In genomic region chr1:134680617-134681016, GRCm38 (mm10) we compare ENCODE assay signal across 17 mouse cellular contexts. TPM values are rescaled to one million over a fixed set of nuclear protein-coding genes. Genes with fewer than 3 reads are reported as not detected.
DNase-seq lines count a peak whose midpoint lies in the region; ATAC-seq and TF ChIP-seq lines count a peak whose summit lies in the region.
"Had no signal": no experiment of that assay in that cellular context is flagged by ENCODE, and none has a peak within 500 bp of the region (broad histone marks: within the 10 kb centered on the region; RNA-seq: fewer than 3 reads in every experiment).

No protein-coding gene starts in this region.

- no peak overlapping the region for H3K27ac ChIP-seq in lung, embryonic 14.5 days (ENCODE audit: low read depth)
- H3K27ac ChIP-seq in ES-Bruce4 (ENCODE audit: insufficient read depth, low read length) = no peak overlapping the region
- H3K27ac ChIP-seq: intestine, embryonic 15.5 days; stomach, embryonic 15.5 days had no signal

- peak; percentile 32 to 36 for DNase-seq in cerebellum, postnatal 10 days
- DNase-seq in cerebellum, adult 8-10 months = no peak
- DNase-seq in lung, embryonic 14.5 days = no peak
- no peak for DNase-seq in lung, postnatal 25 days (ENCODE audit: low spot score)
- DNase-seq in heart, postnatal 10 days = no peak
- no peak for DNase-seq in adrenal gland, adult 18-20 months (ENCODE audit: low spot score in 2 of 2)
- DNase-seq: B cell, adult 2 months; cerebellum, adult 9-10 months; right cerebral cortex, postnatal 4 days had no signal

- TF ChIP-seq EP300 in ES-Bruce4 (IDR thresholded peaks at IDR 0.05; ENCODE audit: insufficient read depth, low read depth, low read length) = no peak

- H3K36me3 ChIP-seq in lung, embryonic 14.5 days (ENCODE audit: insufficient read depth) = no peaks in the 10 kb centered on the region
- no peaks in the 10 kb centered on the region for H3K36me3 ChIP-seq in ES-Bruce4 (ENCODE audit: control insufficient read depth, insufficient read depth, low read length, poor library complexity, severe bottlenecking)
- H3K36me3 ChIP-seq: intestine, embryonic 15.5 days; stomach, embryonic 15.5 days had no signal

- ATAC-seq in lung, embryonic 14.5 days (ENCODE audit: insufficient read depth) = no peak
- 0 out of 2 replicates have a peak, but pooled peaks have one; percentile 48 for ATAC-seq in megakaryocyte-erythroid progenitor cell, adult 5-6 weeks (replicated peaks; ENCODE audit: low FRiP score, low TSS enrichment, poor library complexity, severe bottlenecking)
- ATAC-seq: intestine, embryonic 15.5 days had no signal

- intact Hi-C loops in heart, postnatal 10 days (cut with DNase I) = no loop called here

- H3K9me3 ChIP-seq in lung, embryonic 14.5 days (ENCODE audit: low read depth, low read length) = no peaks in the 10 kb centered on the region
- H3K9me3 ChIP-seq in ES-Bruce4 (replicated peaks; ENCODE audit: control insufficient read depth, insufficient read depth, low read length, poor library complexity, severe bottlenecking) = no peaks in the 10 kb centered on the region
- H3K9me3 ChIP-seq: intestine, embryonic 15.5 days; stomach, embryonic 15.5 days had no signal

- TF ChIP-seq CTCF in lung, embryonic 14.5 days (IDR thresholded peaks at IDR 0.05; ENCODE audit: low read depth) = peak; percentile 40; the same call in 1 of the 2 replicates
- TF ChIP-seq CTCF in ES-Bruce4 (IDR thresholded peaks at IDR 0.05; ENCODE audit: low read depth, low read length) = peak; percentile 72

- H3K4me2 ChIP-seq in lung, embryonic 14.5 days = no peak overlapping the region
- H3K4me2 ChIP-seq: intestine, embryonic 15.5 days; liver, embryonic 11.5 days; stomach, embryonic 15.5 days had no signal

- WGBS in lung, embryonic 14.5 days = 14% methylated on average over 6 of the region's 6 CpGs

- H3K27me3 ChIP-seq in lung, embryonic 14.5 days (ENCODE audit: insufficient read depth, low read length) = no peaks in the 10 kb centered on the region
- no peaks in the 10 kb centered on the region for H3K27me3 ChIP-seq in ES-Bruce4 (ENCODE audit: control insufficient read depth, insufficient read depth, low read length, poor library complexity, severe bottlenecking)
- H3K27me3 ChIP-seq: intestine, embryonic 15.5 days; stomach, embryonic 15.5 days had no signal

- H3K4me3 ChIP-seq in lung, embryonic 14.5 days (ENCODE audit: low read depth, low read length) = no peak overlapping the region
- H3K4me3 ChIP-seq in ES-Bruce4 (ENCODE audit: low read depth, low read length) = no peak overlapping the region
- H3K4me3 ChIP-seq: intestine, embryonic 15.5 days; myocyte; stomach, embryonic 15.5 days had no signal

- no peak for TF ChIP-seq POLR2A in ES-Bruce4 (IDR thresholded peaks at IDR 0.05; ENCODE audit: insufficient read depth, low read length)

- H3K9ac ChIP-seq in lung, embryonic 14.5 days = no peak overlapping the region
- no peak overlapping the region for H3K9ac ChIP-seq in ES-Bruce4 (ENCODE audit: low read depth, poor library complexity, severe bottlenecking)
- H3K9ac ChIP-seq: intestine, embryonic 15.5 days; stomach, embryonic 15.5 days had no signal

- no peaks in the 10 kb centered on the region for H3K4me1 ChIP-seq in lung, embryonic 14.5 days (ENCODE audit: insufficient read depth)
- no peaks in the 10 kb centered on the region for H3K4me1 ChIP-seq in ES-Bruce4 (ENCODE audit: control insufficient read depth, insufficient read depth, low read length)
- H3K4me1 ChIP-seq: intestine, embryonic 15.5 days had no signal

RNA-seq across cellular contexts. Expression of gene Syt2, which starts 34.1 kb away (rescaled TPM):
- polyA plus RNA-seq in lung, embryonic 14.5 days (2014; fragmentation: Nextera tagmentation; extraction: Ambion mirVana) = 0.58 and 1.0 TPM in 2 replicates
- polyA plus RNA-seq in ES-Bruce4 (2011; ENCODE audit: insufficient read depth, insufficient read length, low read depth, missing spikeins) = 0.12 TPM in 1 of 2 replicates, not detected in the other
- total RNA-seq in megakaryocyte-erythroid progenitor cell, adult 5-6 weeks (2014; fragmentation: Nextera tagmentation) = 0.33 TPM in 1 of 2 replicates, not detected in the other
- total RNA-seq in megakaryocyte-erythroid progenitor cell, adult 5-6 weeks (2017) = 0.05 TPM in 1 of 2 replicates, not detected in the other
- total RNA-seq in heart, postnatal 10 days (2021) = under 1 TPM in 1 of 2 experiments, not detected in 1; 0.31 TPM
- total RNA-seq in adrenal gland, adult 18-20 months (2021) = under 1 TPM in 1 of 2 experiments, not detected in 1; 0.07 TPM
- total RNA-seq: MEL had no signal
- polyA plus RNA-seq: macrophage had no signal

Comparison
In these comparisons a context has a peak if more than half of its experiments do, and no peak if none do; other contexts are left out.
1. DNase-seq: peak in cerebellum, postnatal 10 days (2 of 2); none in cerebellum, adult 8-10 months (single experiment), lung, embryonic 14.5 days (single experiment), lung, postnatal 25 days (single experiment), heart, postnatal 10 days (0 of 2) and adrenal gland, adult 18-20 months (0 of 2).